Mouse (Mus musculus): ENCODE measurements around the gene Klk1b9.
"Not testable (repeated sequence)": the region's sequence is repeated elsewhere in the genome, so short reads cannot be mapped to it uniquely, and the experiment has no call there.

- not testable (repeated sequence) for TF ChIP-seq POLR2AphosphoS2, POLR2A (IDR thresholded peaks at IDR 0.05; ENCODE audit: insufficient read length, low read depth)
Measured at GRCm38 (mm10) chr7:43994821-43995220, 19.0 kb downstream of the Klk1b9 start.
